Mouse (Mus musculus) mesoderm, embryonic 11.5 days (tissue): Measurements from ENCODE around the gene Gast.
"Not testable (repeated sequence)": the region's sequence is repeated elsewhere in the genome, so short reads cannot be mapped to it uniquely, and the experiment has no call there.

Experiments
- DNase-seq: peaks from one replicate; pipeline ENCODE4 v3.0.0-alpha.2; 2012; ENCODE audit warnings: low read depth, low spot score

Gast gene

GRCm38 (mm10) chr11:100333944-100334457 lies at the start of gene Gast:
Gast (plus strand) TSS chr11:100334407.
- no peak for DNase-seq

GRCm38 (mm10) chr11:100284988-100285387 lies 49.2 kb upstream of the Gast start:
- no peak for DNase-seq

GRCm38 (mm10) chr11:100287024-100287423 lies 47.2 kb upstream of the Gast start:
- no peak for DNase-seq

GRCm38 (mm10) chr11:100288942-100289341 lies 45.3 kb upstream of the Gast start:
- no peak for DNase-seq

- no peak for DNase-seq
Measured at GRCm38 (mm10) chr11:100290235-100290634, 44.0 kb upstream of the Gast start.

GRCm38 (mm10) chr11:100292884-100293283 lies 41.3 kb upstream of the Gast start:
- no peak for DNase-seq

GRCm38 (mm10) chr11:100295308-100295707 lies 38.9 kb upstream of the Gast start:
- peak; percentile 91 for DNase-seq

GRCm38 (mm10) chr11:100297801-100298200 lies 36.4 kb upstream of the Gast start:
- DNase-seq: no peak

- DNase-seq: peak; percentile 82
Measured at GRCm38 (mm10) chr11:100298274-100299036, 35.8 kb upstream of the Gast start.

GRCm38 (mm10) chr11:100300293-100300692 lies 33.9 kb upstream of the Gast start:
- peak; percentile 72 for DNase-seq

- DNase-seq: no peak
Measured at GRCm38 (mm10) chr11:100301292-100301691, 32.9 kb upstream of the Gast start.

- no peak for DNase-seq
Measured at GRCm38 (mm10) chr11:100307900-100308299, 26.3 kb upstream of the Gast start.

- not testable (repeated sequence) for DNase-seq
Measured at GRCm38 (mm10) chr11:100308672-100309071, 25.5 kb upstream of the Gast start.

GRCm38 (mm10) chr11:100311656-100312055 lies 22.6 kb upstream of the Gast start:
- DNase-seq: no peak

- DNase-seq: peak; percentile 53
Measured at GRCm38 (mm10) chr11:100312096-100312679, 22.0 kb upstream of the Gast start.

- no peak for DNase-seq
Measured at GRCm38 (mm10) chr11:100313424-100313823, 20.8 kb upstream of the Gast start.

GRCm38 (mm10) chr11:100315439-100315838 lies 18.8 kb upstream of the Gast start:
- DNase-seq: no peak

- DNase-seq: no peak
Measured at GRCm38 (mm10) chr11:100317826-100318380, 16.3 kb upstream of the Gast start.

GRCm38 (mm10) chr11:100318529-100319451 lies 15.4 kb upstream of the Gast start:
- no peak for DNase-seq

- DNase-seq: peak; percentile 100
Measured at GRCm38 (mm10) chr11:100319492-100320171, 14.6 kb upstream of the Gast start, which contains the start of gene Eif1. Eif1 (plus strand) TSS chr11:100319885.

GRCm38 (mm10) chr11:100320172-100320630 lies 14.0 kb upstream of the Gast start:
- DNase-seq: peak; percentile 98
